Mouse (Mus musculus) CH12.LX (cell line): ENCODE measurements around the gene Dct. TPM values are rescaled to one million over a fixed set of nuclear protein-coding genes. Genes with fewer than 3 reads are reported as not detected.
A peak's percentile ranks its signal among the peaks of the same experiment; 100 is the strongest.

ENCODE experiments used
- DNase-seq: peaks from one replicate; pipeline ENCODE4 v3.0.0-alpha.2; 2013; ENCODE audit errors: extremely low read depth
- H3K27ac ChIP-seq: 2 replicates; pipeline ENCODE4 v1.5.1; 2012; ENCODE audit warnings: low read depth, mild to moderate bottlenecking, control low read depth, moderate library complexity; ENCODE audit not compliant: insufficient read depth
- H3K27me3 ChIP-seq: replicated peaks from 2 replicates; pipeline ENCODE3; 2012; ENCODE audit warnings: inconsistent platforms
- H3K36me3 ChIP-seq, 2 experiments: replicated peaks in 1 of 2; 2 replicates each; pipeline versions ENCODE3 to v1.6.1; 2012; ENCODE audit warnings: inconsistent platforms in 1 of 2, low read length in 1 of 2, mild to moderate bottlenecking in 1 of 2, mixed read lengths in 1 of 2, moderate library complexity in 1 of 2; ENCODE audit not compliant: control insufficient read depth in 1 of 2, insufficient read depth in 1 of 2
- H3K4me1 ChIP-seq, 2 experiments: 2 replicates each; pipeline ENCODE4 v1.6.1; 2012; ENCODE audit warnings: inconsistent platforms in 1 of 2, moderate library complexity in 1 of 2; ENCODE audit not compliant: insufficient read depth in 2 of 2, control insufficient read depth in 1 of 2
- H3K4me2 ChIP-seq: 2 replicates; pipeline ENCODE4 v1.6.1; 2012; ENCODE audit warnings: low read depth, mild to moderate bottlenecking, control low read depth; ENCODE audit not compliant: poor library complexity, insufficient read depth, severe bottlenecking
- H3K4me3 ChIP-seq, 3 experiments: fragments of 150-350 bp in 1 of 3; sonication (generic) in 1 of 3; replicated peaks in 1 of 3; 2 replicates each; pipeline versions ENCODE3 to v1.5.1; 2011 to 2012; ENCODE audit warnings: low read depth in 2 of 3, low read length in 2 of 3, mild to moderate bottlenecking in 2 of 3, moderate library complexity in 2 of 3, control low read depth in 1 of 3, improper control_type of control experiment in 1 of 3, inconsistent platforms in 1 of 3, mixed read lengths in 1 of 3; ENCODE audit not compliant: poor library complexity in 1 of 3
- H3K79me2 ChIP-seq: replicated peaks from 2 replicates; pipeline ENCODE4 v1.6.1; 2012; ENCODE audit warnings: mild to moderate bottlenecking, moderate library complexity; ENCODE audit not compliant: control insufficient read depth, poor library complexity, insufficient read depth, severe bottlenecking; ENCODE audit errors: extremely low read depth
- H3K9ac ChIP-seq: 2 replicates; pipeline ENCODE4 v1.6.1; 2012; ENCODE audit warnings: low read depth, mild to moderate bottlenecking, control low read depth, moderate library complexity; ENCODE audit not compliant: insufficient read depth
- H3K9me3 ChIP-seq: replicated peaks from 2 replicates; pipeline ENCODE3; 2012; ENCODE audit warnings: low read length, inconsistent platforms, mixed read lengths
- CHD2 ChIP-seq: IDR thresholded peaks from 2 replicates; pipeline ENCODE4 v1.6.1; 2011; ENCODE audit warnings: low read length, improper control_type of control experiment
- CTCF ChIP-seq, 2 experiments: IDR thresholded peaks in 1 of 2; conservative IDR thresholded peaks in 1 of 2; 2 replicates each; pipeline ENCODE4 v1.5.1; 2011 to 2012; ENCODE audit warnings: low read depth in 2 of 2, low read length in 2 of 2, improper control_type of control experiment in 1 of 2, inconsistent platforms in 1 of 2, mild to moderate bottlenecking in 1 of 2, moderate library complexity in 1 of 2
- ETS1 ChIP-seq: conservative IDR thresholded peaks from 2 replicates; pipeline ENCODE4 v1.6.1; 2012; ENCODE audit warnings: low read depth, mild to moderate bottlenecking, inconsistent platforms, low read length, improper control_type of control experiment, moderate library complexity
- GABPA ChIP-seq: IDR thresholded peaks from 2 replicates; pipeline ENCODE4 v1.6.1; 2012; ENCODE audit warnings: low read depth, low read length, improper control_type of control experiment, inconsistent platforms; ENCODE audit not compliant: insufficient replicate concordance
- JUN ChIP-seq: IDR thresholded peaks from 2 replicates; pipeline ENCODE4 v1.6.1; 2011; ENCODE audit warnings: low read depth, mild to moderate bottlenecking, low read length, improper control_type of control experiment, moderate library complexity; ENCODE audit not compliant: insufficient read depth
- KAT2A ChIP-seq: IDR thresholded peaks from 2 replicates; pipeline ENCODE4 v1.6.1; 2012; ENCODE audit warnings: low read length, improper control_type of control experiment, inconsistent platforms; ENCODE audit not compliant: insufficient replicate concordance
- NELFE ChIP-seq: IDR thresholded peaks from 2 replicates; pipeline ENCODE4 v1.6.1; 2011; ENCODE audit warnings: low read depth, low read length, improper control_type of control experiment
- PAX5 ChIP-seq: IDR thresholded peaks from 2 replicates; pipeline ENCODE4 v1.6.1; 2012; ENCODE audit warnings: low read length, inconsistent platforms, mixed read lengths
- POLR2AphosphoS2 ChIP-seq: IDR thresholded peaks from 2 replicates; pipeline ENCODE4 v1.6.1; 2011; ENCODE audit warnings: low read depth, low read length, improper control_type of control experiment
- RAD21 ChIP-seq: IDR thresholded peaks from 2 replicates; pipeline ENCODE4 v1.6.1; 2011; ENCODE audit warnings: low read depth, mild to moderate bottlenecking, low read length, improper control_type of control experiment, moderate library complexity
- RCOR1 ChIP-seq: conservative IDR thresholded peaks from 2 replicates; pipeline ENCODE4 v1.6.1; 2012; ENCODE audit warnings: low read depth, mild to moderate bottlenecking, inconsistent platforms, low read length, improper control_type of control experiment
- SIN3A ChIP-seq: IDR thresholded peaks from 2 replicates; pipeline ENCODE4 v1.6.1; 2012; ENCODE audit warnings: low read length, improper control_type of control experiment, inconsistent platforms
- SMC3 ChIP-seq: IDR thresholded peaks from 2 replicates; pipeline ENCODE4 v1.6.1; 2011; ENCODE audit warnings: low read depth, low read length, improper control_type of control experiment
- TBP ChIP-seq: conservative IDR thresholded peaks from 2 replicates; pipeline ENCODE4 v1.6.1; 2011; ENCODE audit warnings: low read depth, low read length, improper control_type of control experiment
- USF1 ChIP-seq: IDR thresholded peaks from 2 replicates; pipeline ENCODE4 v1.6.1; 2014; ENCODE audit warnings: low read depth, mild to moderate bottlenecking, inconsistent platforms, low read length, improper control_type of control experiment
- ZC3H11A ChIP-seq: IDR thresholded peaks from 2 replicates; pipeline ENCODE4 v1.6.1; 2012; ENCODE audit warnings: low read depth, mild to moderate bottlenecking, inconsistent platforms, low read length, improper control_type of control experiment
- ZKSCAN1 ChIP-seq: IDR thresholded peaks from 2 replicates; pipeline ENCODE4 v1.6.1; 2012; ENCODE audit warnings: low read depth, inconsistent platforms, low read length, improper control_type of control experiment, borderline replicate concordance
- ZMIZ1 ChIP-seq: IDR thresholded peaks from 2 replicates; pipeline ENCODE4 v1.6.1; 2012; ENCODE audit warnings: low read depth, mild to moderate bottlenecking, inconsistent platforms, low read length, improper control_type of control experiment
- ZNF384 ChIP-seq: IDR thresholded peaks from 2 replicates; pipeline ENCODE4 v1.6.1; 2012; ENCODE audit warnings: low read depth, low read length, improper control_type of control experiment, inconsistent platforms
- dilution Hi-C: fragments of 300-500 bp; cut with MboI; formaldehyde crosslinking; loops from 2 replicates; pipeline ENCODE4 v1.14.3; 2020; ENCODE audit warnings: low sequenced_read_pairs; ENCODE audit not compliant: extremely low pct_unique_long_range_greater_than_20kb, extremely low pct_ligation_motif_present
- in situ Hi-C: fragments of 300-500 bp; cut with MboI; formaldehyde crosslinking; loops from 3 replicates; pipeline ENCODE4 v1.14.3; 2019; ENCODE audit warnings: low sequenced_read_pairs, low pct_ligation_motif_present, low pct_unique_long_range_greater_than_20kb, mixed read lengths
- polyA plus RNA-seq: library from polyadenylated mRNA; unstranded; fragments of >175 nt; gene quantifications from 2 replicates; pipeline ENCODE4 v1.2.1, GENCODE M21; 2012; ENCODE audit warnings: low read depth; ENCODE audit not compliant: insufficient read length
- total RNA-seq, 2 experiments: library from RNA; depleted of rRNA; stranded (reverse); fragments of 300-350 nt in 1 of 2; fragments of >200 nt in 1 of 2; gene quantifications; 2 replicates each; pipeline ENCODE4 v1.2.3; 2012 to 2014

Gene Dct
- total and polyA plus RNA-seq, 3 experiments, result 0.34 TPM; not detected in 2

DNA sequence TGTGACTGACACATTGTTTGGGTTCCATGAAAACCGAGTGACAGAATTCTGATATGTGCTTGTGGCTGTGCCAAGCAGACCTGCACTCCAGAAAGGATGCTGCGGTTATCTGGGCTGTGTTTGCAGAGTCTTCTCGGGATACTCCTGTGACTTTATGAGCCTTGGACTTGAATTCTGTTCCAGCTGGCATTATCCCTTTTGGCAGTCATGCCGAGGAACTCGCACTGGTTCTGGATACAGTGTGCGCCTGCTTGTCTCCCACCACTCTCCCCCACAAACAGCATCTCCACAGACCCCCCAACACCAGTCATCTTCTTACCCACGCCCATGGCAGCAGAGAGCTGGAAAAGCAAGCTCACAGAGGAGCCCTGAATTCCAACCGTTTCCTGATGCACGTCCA is 42.5 kb downstream of the Dct start:
- TF ChIP-seq KAT2A, result no peak
- TF ChIP-seq RAD21, result no peak
- no peak for TF ChIP-seq JUN
- TF ChIP-seq, all 38 proteins: peak for 0
- DNase-seq, result no peak
- H3K9ac ChIP-seq, result no peak overlapping the region
- peaks cover 0 to 3% of the 10 kb centered on the region in 2 experiments; a peak in 1 of 4 replicates for H3K4me1 ChIP-seq
- H3K79me2 ChIP-seq, result no peaks in the 10 kb centered on the region
- H3K27me3 ChIP-seq, result no peaks in the 10 kb centered on the region
- no peak overlapping the region for H3K4me2 ChIP-seq
- no peak overlapping the region for H3K27ac ChIP-seq
- in situ Hi-C loops (loop anchor here (5.0 to 25.0 kb wide), 2 partner anchors 143 to 578 kb away; no protein-coding TSS in a partner anchor), dilution Hi-C loops (no loop called here)
- H3K36me3 ChIP-seq, result no peaks in the 10 kb centered on the region
- H3K4me3 ChIP-seq, result no peak overlapping the region
- no peaks in the 10 kb centered on the region for H3K9me3 ChIP-seq

DNA sequence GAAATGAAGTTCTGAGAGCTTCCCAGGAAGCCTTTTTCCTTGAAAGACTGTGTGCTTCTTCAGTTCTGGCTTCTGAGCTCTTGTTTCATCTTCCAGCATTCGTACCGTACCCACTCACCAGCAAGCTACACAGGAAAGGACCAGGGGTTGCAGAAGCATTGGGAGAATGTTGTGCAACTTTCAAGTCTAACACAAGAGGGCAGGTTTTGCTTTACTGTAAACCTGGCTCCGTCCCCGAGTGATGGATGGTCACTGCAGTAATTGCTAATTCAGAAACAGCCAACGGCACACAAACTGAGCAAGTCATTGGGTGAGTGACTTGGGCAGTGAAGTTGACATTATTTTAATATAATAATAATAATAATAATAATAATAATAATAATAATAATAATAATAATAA is 46.3 kb downstream of the Dct start:
- peaks cover 3 to 14% of the 10 kb centered on the region in 2 experiments; a peak in 3 of 4 replicates for H3K4me1 ChIP-seq
- in situ Hi-C loops, result loop anchor here (5.0 to 25.0 kb wide), 2 partner anchors 147 to 582 kb away; no protein-coding TSS in a partner anchor
- H3K9me3 ChIP-seq, result no peaks in the 10 kb centered on the region
- H3K27ac ChIP-seq, result no peak overlapping the region
- dilution Hi-C loops, result no loop called here
- H3K27me3 ChIP-seq, result peaks cover 15% of the 10 kb centered on the region
- TF ChIP-seq NELFE (0 out of 2 replicates have a peak, but pooled peaks have one; percentile 14), CTCF (conservative IDR thresholded peaks at IDR 0.05 in 1 of 2, IDR thresholded peaks at IDR 0.05 in 1 of 2; ENCODE audit: low read depth in 2 of 2, low read length in 2 of 2) (peak; percentile 41 to 84; a peak in 3 of 4 replicates), SMC3 (peak; percentile 90), KAT2A (no peak), RAD21 (peak; percentile 87), ZC3H11A (peak; percentile 65), USF1 (no peak)
- TF ChIP-seq, all 38 proteins: peak for 5
- no peak overlapping the region for H3K4me3 ChIP-seq
- peak; percentile 63 for DNase-seq
- H3K9ac ChIP-seq, result no peak overlapping the region
- H3K36me3 ChIP-seq, result no peaks in the 10 kb centered on the region
- no peak overlapping the region for H3K4me2 ChIP-seq
- H3K79me2 ChIP-seq, result no peaks in the 10 kb centered on the region

DNA sequence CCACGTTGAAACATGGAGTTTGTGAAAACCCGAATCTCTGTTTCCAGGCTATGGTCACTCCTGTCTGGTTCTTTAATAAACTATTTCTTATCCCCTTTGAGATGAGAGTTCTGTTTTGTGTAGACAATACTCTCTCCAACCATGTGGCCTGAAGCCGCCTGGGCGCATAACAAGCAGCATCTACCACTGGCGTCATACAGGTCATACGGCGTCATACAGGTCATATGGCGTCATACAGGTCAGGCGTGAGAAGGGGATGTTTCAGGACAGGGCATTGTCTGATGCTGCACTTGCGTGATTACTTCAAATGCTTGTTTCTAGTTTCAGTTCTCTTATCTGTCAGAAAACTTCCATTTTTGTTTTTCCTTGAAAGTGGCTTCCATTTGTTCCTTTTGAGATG is 47.6 kb downstream of the Dct start:
- no peak for DNase-seq
- H3K27me3 ChIP-seq, result peaks cover 20% of the 10 kb centered on the region
- TF ChIP-seq POLR2AphosphoS2 (no peak), ZMIZ1 (no peak), ZKSCAN1 (no peak), ETS1 (no peak), CHD2 (no peak), TBP (no peak), PAX5 (no peak), SIN3A (no peak), GABPA (no peak), SMC3 (no peak), RCOR1 (no peak), KAT2A (no peak), USF1 (no peak), ZNF384 (no peak)
- H3K79me2 ChIP-seq, result no peaks in the 10 kb centered on the region
- H3K36me3 ChIP-seq, result no peaks in the 10 kb centered on the region
- dilution Hi-C loops (no loop called here), in situ Hi-C loops (loop anchor here (25.0 kb wide), 1 partner anchor 583 kb away; no protein-coding TSS in a partner anchor)
- H3K4me1 ChIP-seq, result peaks cover 3 to 14% of the 10 kb centered on the region in 2 experiments; a peak in 3 of 4 replicates
- H3K27ac ChIP-seq, result no peak overlapping the region
- no peak overlapping the region for H3K4me3 ChIP-seq
- no peaks in the 10 kb centered on the region for H3K9me3 ChIP-seq
- no peak overlapping the region for H3K9ac ChIP-seq
- H3K4me2 ChIP-seq, result no peak overlapping the region; the same call in 1 of the 2 replicates
